Mouse (Mus musculus) lung, embryonic 14.5 days (tissue): Measurements from ENCODE around the gene Cryba1. TPM values are rescaled to one million over a fixed set of nuclear protein-coding genes. Genes with fewer than 3 reads are reported as not detected.

Experiments
- ATAC-seq: fragments of 200-750 bp; cut with Nextera tagmentation; 2 replicates; pipeline ENCODE4 v1.8.0; 2017; ENCODE audit warnings: mild to moderate bottlenecking, moderate TSS enrichment, moderate library complexity; ENCODE audit not compliant: insufficient read depth
- DNase-seq: peaks from one replicate; pipeline ENCODE4 v3.0.0-alpha.2; 2015
- H3K27ac ChIP-seq: fragments of 300-500 bp; sonication (generic); 2 replicates; pipeline ENCODE4 v1.5.1; 2014; ENCODE audit warnings: low read depth, mild to moderate bottlenecking, moderate library complexity
- H3K27me3 ChIP-seq: fragments of 300-500 bp; sonication (generic); 2 replicates; pipeline ENCODE4 v1.6.1; 2014; ENCODE audit warnings: low read length, control low read depth; ENCODE audit not compliant: insufficient read depth
- H3K36me3 ChIP-seq: fragments of 300-500 bp; sonication (generic); 2 replicates; pipeline ENCODE4 v1.6.1; 2014; ENCODE audit warnings: control low read depth; ENCODE audit not compliant: insufficient read depth
- H3K4me1 ChIP-seq: fragments of 300-500 bp; sonication (generic); 2 replicates; pipeline ENCODE4 v1.6.1; 2014; ENCODE audit warnings: antibody characterized with exemption, control low read depth; ENCODE audit not compliant: insufficient read depth
- H3K4me2 ChIP-seq: fragments of 300-500 bp; sonication (generic); 2 replicates; pipeline ENCODE4 v1.6.1; 2014; ENCODE audit warnings: mild to moderate bottlenecking
- H3K4me3 ChIP-seq: fragments of 300-500 bp; sonication (generic); 2 replicates; pipeline ENCODE4 v1.5.1; 2014; ENCODE audit warnings: low read depth, low read length
- H3K9ac ChIP-seq: fragments of 300-500 bp; sonication (generic); 2 replicates; pipeline ENCODE4 v1.6.1; 2014
- H3K9me3 ChIP-seq: fragments of 300-500 bp; sonication (generic); 2 replicates; pipeline ENCODE4 v1.6.1; 2016; ENCODE audit warnings: low read depth, low read length, control low read depth
- CTCF ChIP-seq: IDR thresholded peaks from 2 replicates; pipeline ENCODE4 v1.5.1; 2016; ENCODE audit warnings: antibody characterized with exemption, low read depth
- WGBS: fragments of 180-500 bp; shearing (Covaris S2); extraction: QIAGEN DNeasy Blood & Tissue Kit; methylation state at CpG from one replicate; pipeline ENCODE4 v1.1.7; 2014; 5-methylcytosine and 5-hydroxymethylcytosine counted together
- polyA plus RNA-seq: library from polyadenylated mRNA; unstranded; fragments of >200 nt; fragmentation: Nextera tagmentation; extraction: Ambion mirVana; gene quantifications from 2 replicates; pipeline ENCODE4 v1.2.1, GENCODE M21; 2014

The Cryba1 gene
- polyA plus RNA-seq: not detected in 2 replicates

GRCm38 (mm10) chr11:77725183-77725582 is at the start of gene Cryba1:
Cryba1 (minus strand) TSS chr11:77725283.
- ATAC-seq (no peak), DNase-seq (no peak)
- no peak for TF ChIP-seq CTCF
- Histone ChIP-seq H3K9ac (no peak within 1 kb of the TSS), H3K4me3 (no peak within 1 kb of the TSS), H3K27ac (no peak within 1 kb of the TSS), H3K4me1 (no peaks in the 10 kb centered on the region), H3K27me3 (no peaks in the 10 kb centered on the region), H3K9me3 (no peaks in the 10 kb centered on the region), H3K4me2 (no peak within 1 kb of the TSS), H3K36me3 (no peaks in the 10 kb centered on the region)
- 55% methylated on average over 7 of the region's 7 CpGs for WGBS

- no peak overlapping the region for H3K9ac ChIP-seq
- no peak for TF ChIP-seq CTCF
- H3K27me3 ChIP-seq: no peaks in the 10 kb centered on the region
- no peaks in the 10 kb centered on the region for H3K9me3 ChIP-seq
- H3K4me3 ChIP-seq: no peak overlapping the region
- H3K36me3 ChIP-seq: no peaks in the 10 kb centered on the region
- DNase-seq (peak; percentile 13), ATAC-seq (no peak; the same call in 1 of the 2 replicates)
- H3K4me2 ChIP-seq: 0 out of 2 replicates have a peak overlapping the region, but pooled peaks have one; percentile 2
- peaks cover 4% of the 10 kb centered on the region; the same call in 1 of the 2 replicates for H3K4me1 ChIP-seq
- 53% methylated on average over 8 of the region's 8 CpGs for WGBS
- H3K27ac ChIP-seq: peak overlapping the region; percentile 77
Observed at GRCm38 (mm10) chr11:77771879-77772713, 47.0 kb upstream of the Cryba1 start.

GRCm38 (mm10) chr11:77770346-77770745 is 45.3 kb upstream of the Cryba1 start:
- H3K36me3 ChIP-seq: no peaks in the 10 kb centered on the region
- H3K27ac ChIP-seq: no peak overlapping the region
- no peak for DNase-seq
- no peak overlapping the region for H3K9ac ChIP-seq
- no peak overlapping the region for H3K4me3 ChIP-seq
- no peak overlapping the region for H3K4me2 ChIP-seq
- no peaks in the 10 kb centered on the region for H3K9me3 ChIP-seq
- H3K27me3 ChIP-seq: no peaks in the 10 kb centered on the region
- no peak for TF ChIP-seq CTCF
- peaks cover 12% of the 10 kb centered on the region; the same call in 1 of the 2 replicates for H3K4me1 ChIP-seq
- WGBS: 68% methylated on average over 8 of the region's 8 CpGs
- no peak for ATAC-seq

GRCm38 (mm10) chr11:77769496-77769895 is 44.4 kb upstream of the Cryba1 start:
- H3K27ac ChIP-seq: no peak overlapping the region
- TF ChIP-seq CTCF: no peak
- peaks cover 17% of the 10 kb centered on the region; the same call in 1 of the 2 replicates for H3K4me1 ChIP-seq
- no peaks in the 10 kb centered on the region for H3K27me3 ChIP-seq
- H3K9me3 ChIP-seq: no peaks in the 10 kb centered on the region
- ATAC-seq: no peak
- H3K4me2 ChIP-seq: no peak overlapping the region
- H3K36me3 ChIP-seq: no peaks in the 10 kb centered on the region
- DNase-seq: no peak
- H3K4me3 ChIP-seq: no peak overlapping the region
- H3K9ac ChIP-seq: no peak overlapping the region
- 73% methylated on average over 4 of the region's 4 CpGs for WGBS

- TF ChIP-seq CTCF: peak; percentile 64
- H3K27ac ChIP-seq: peak overlapping the region; percentile 52; the same call in 1 of the 2 replicates
- DNase-seq (peak; percentile 67), ATAC-seq (peak; percentile 36; the same call in 1 of the 2 replicates)
- peak overlapping the region; percentile 91 for H3K4me2 ChIP-seq
- 3% methylated on average over 35 of the region's 35 CpGs for WGBS
- no peaks in the 10 kb centered on the region for H3K36me3 ChIP-seq
- H3K4me3 ChIP-seq: peak overlapping the region; percentile 41
- peak overlapping the region; percentile 45 for H3K9ac ChIP-seq
- H3K9me3 ChIP-seq: no peaks in the 10 kb centered on the region
- peaks cover 23% of the 10 kb centered on the region; the same call in 1 of the 2 replicates for H3K4me1 ChIP-seq
- no peaks in the 10 kb centered on the region for H3K27me3 ChIP-seq
Observed at GRCm38 (mm10) chr11:77766351-77767001, 41.4 kb upstream of the Cryba1 start.

- TF ChIP-seq CTCF: no peak
- 52% methylated on average over 4 of the region's 4 CpGs for WGBS
- peak overlapping the region; percentile 44; the same call in 1 of the 2 replicates for H3K27ac ChIP-seq
- peak overlapping the region; percentile 91 for H3K4me2 ChIP-seq
- DNase-seq (no peak), ATAC-seq (no peak)
- no peak overlapping the region for H3K4me3 ChIP-seq
- H3K9ac ChIP-seq: no peak overlapping the region
- peaks cover 23% of the 10 kb centered on the region; the same call in 1 of the 2 replicates for H3K4me1 ChIP-seq
- H3K27me3 ChIP-seq: no peaks in the 10 kb centered on the region
- no peaks in the 10 kb centered on the region for H3K36me3 ChIP-seq
- no peaks in the 10 kb centered on the region for H3K9me3 ChIP-seq
Observed at GRCm38 (mm10) chr11:77765459-77765777, 40.3 kb upstream of the Cryba1 start.
